Mouse (Mus musculus) lung, postnatal 36 days (tissue): Measurements from ENCODE around the gene Alg11.

Experiments used
- DNase-seq: peaks from one replicate; pipeline ENCODE4 v3.0.0; 2022; ENCODE audit warnings: mixed read lengths

Alg11 gene

DNA sequence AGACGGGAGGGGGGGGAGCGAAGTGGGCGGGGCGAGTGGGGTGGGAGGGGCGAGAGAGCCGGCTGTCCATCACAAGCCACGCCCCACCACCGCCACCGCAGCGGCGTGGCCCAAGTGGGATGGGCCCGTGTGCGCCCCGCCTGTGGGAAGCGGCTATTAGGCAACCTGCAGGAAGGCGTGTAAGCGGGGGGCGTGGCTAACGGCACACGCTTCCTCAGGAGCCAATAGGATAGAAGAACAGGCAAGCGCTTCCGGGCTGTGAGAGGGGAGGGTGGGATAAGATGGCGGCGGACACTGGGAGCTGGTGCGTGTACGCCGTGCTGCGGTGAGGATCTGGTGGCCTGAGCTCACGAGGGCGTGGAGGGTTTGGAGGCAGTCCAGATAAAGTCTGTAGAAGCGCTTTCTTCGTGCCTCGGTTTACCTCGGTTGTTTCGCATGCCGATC, at the start of gene Alg11:
Gene Alg11, plus strand, starts transcription at position 276 of the 444 bp plus-strand sequence.
- peak; percentile 98 for DNase-seq

DNA sequence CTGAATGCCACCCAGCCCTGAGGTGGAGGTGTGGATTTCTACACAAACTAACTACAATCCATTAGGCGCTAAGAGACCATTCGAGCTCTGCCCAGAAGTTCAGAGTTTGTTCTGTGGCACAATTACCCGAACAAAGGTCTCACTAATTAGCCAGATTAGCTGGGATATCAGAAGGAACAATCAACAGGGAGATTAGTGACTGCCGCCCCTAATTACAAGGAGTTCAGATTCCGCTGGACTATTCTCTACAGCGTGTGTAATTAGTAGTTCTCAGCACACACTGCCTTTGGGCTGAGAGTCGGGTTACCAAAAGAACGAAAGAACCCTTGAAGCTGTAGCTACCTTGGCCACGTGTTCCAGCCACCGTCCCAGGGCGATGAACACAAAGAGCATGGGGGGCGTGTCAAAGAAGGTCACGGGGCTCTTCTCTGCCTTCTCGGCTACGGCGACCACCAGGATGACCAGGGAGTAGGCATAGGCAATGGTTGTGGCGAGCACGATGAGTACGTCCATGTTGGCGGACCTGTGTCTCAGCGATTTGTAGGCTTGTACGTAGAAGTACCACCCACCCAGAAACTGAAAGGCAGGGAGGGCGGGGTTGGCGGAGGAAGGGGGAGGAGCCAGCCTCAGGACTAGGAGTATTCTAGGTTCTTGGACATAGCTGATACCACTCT, 47.4 kb upstream of the Alg11 start:
- DNase-seq, result no peak

DNA sequence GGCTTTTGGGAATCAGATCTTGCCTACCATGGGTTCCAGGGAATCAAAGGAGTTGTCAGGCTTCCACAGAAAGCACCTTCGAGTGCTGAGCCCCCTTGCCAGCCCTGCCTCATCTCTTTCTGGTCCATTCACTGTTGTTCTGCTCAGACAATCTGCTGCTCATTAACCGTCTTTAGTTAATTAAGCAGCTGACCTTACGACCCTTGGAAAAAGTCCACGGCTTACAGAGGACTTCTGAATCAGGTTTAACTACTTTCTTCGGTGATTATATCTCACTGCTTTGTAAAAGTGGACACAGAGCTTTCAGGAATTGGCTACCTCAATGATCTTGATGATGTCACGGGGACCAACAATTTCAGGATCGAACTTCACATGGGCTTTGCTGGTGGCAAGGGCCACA, 42.8 kb upstream of the Alg11 start:
- DNase-seq, result no peak

DNA sequence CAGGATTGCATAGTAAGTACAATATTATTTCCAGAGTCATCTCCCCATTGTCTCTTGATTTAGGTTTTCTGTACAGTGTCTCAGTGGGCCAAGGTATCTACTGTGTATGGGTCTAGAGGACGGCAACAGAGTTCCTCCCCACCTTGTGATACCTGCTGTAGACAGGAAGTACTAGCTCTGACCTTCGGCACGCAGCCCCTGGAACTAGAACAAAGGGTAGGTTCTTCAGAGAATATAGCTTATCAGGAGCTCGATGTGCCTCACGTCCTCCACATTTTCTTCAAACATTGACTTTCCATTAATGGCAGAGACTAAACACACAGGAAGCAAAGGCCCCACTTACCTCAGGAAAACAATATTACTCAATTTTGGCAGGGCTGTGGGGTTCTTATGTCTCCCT, 41.0 kb upstream of the Alg11 start:
- peak; percentile 46 for DNase-seq

DNA sequence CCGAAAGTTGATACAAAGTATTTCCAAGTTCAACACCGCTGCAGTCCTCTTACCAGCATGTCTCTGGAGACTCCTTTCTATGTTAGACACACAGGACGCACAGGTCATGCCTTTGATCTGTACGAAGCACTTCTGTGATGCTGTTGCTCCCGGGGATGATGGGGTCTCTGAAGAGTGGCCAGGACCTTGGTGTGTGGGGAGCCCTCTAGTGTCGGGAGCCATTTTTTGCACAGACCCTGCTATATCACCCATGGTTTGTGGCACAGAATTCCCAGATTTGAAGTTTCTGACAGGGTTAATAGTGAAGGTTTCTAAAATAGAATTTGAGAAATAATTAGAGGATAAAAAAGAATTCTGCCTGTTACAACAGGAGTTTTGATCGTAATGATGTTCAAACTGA, 38.3 kb upstream of the Alg11 start:
- no peak for DNase-seq

DNA sequence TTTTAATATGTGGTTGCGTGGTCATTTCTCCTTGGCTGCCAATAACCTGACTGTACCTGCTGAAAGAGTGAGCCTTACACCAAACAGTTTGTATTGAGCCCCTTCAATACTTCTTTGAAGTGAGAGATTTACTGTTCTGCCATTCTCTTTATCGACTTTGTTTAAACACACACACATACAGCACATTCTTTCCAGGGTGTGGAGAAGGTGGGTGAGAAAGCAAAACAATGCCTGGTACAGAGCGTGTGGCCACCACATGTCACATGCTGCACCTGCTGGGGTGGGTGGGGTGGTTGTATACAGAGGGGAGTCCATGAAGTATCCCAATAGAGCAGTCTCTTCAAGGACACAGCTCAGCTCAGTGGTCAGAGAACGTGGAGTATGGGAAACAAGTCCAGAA, 35.3 kb upstream of the Alg11 start:
- peak; percentile 53 for DNase-seq

DNA sequence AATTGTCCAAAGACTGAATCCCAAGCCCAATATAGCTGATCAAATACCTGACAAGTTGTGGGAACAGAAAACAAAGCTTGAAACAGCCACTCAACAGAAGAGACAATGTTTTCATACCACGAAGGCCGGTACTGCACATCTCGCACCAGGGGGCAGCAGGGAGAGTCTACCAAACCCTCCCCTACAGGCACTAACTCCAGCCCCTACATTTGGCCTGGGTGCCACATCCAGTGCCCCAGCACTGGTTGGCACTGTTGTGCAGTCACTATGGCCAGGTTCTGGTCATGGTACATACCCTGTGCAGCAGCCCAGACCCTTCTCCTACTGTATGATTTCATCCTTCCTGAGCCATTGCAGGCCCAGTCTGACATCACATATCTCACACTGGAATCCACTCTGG, 31.5 kb upstream of the Alg11 start:
- no peak for DNase-seq

DNA sequence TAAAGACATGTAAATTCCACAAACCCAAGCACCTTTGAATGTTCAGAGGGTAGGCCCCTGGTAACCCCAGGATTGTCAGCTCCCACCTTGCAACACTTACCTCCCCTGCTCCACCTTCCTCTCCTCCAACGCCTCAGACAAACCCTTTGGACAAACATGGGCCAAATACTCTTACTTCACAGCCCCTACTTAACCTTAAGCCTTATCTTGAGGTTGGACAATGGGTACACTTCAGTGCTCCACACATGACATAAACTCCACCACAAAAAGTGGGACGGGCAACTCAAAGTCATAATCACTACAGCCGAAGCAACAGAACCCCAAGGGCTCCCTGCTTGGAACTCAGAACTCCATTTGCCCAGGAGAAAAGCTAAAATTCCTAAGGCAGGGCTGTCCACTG, 29.5 kb upstream of the Alg11 start:
- peak; percentile 74 for DNase-seq

DNA sequence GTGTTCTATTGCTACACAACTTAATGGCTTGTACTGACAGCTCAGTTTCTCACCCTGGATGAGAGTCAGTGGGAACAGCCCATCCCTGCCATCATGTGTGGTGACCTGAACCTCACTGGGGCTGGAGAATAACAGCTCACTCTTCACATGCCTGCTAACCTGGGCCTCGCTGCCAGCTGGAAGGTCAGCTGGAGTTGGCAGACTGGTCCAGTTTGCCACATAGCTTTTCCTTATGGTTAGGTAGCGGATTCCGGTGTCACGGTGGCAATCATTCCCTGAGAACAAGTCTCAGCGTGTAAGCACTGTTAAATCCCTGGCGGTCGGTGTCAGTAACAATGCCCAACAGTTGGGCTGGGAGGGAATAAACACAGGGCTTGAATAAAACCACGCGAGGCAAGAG, 24.4 kb upstream of the Alg11 start:
- no peak for DNase-seq

DNA sequence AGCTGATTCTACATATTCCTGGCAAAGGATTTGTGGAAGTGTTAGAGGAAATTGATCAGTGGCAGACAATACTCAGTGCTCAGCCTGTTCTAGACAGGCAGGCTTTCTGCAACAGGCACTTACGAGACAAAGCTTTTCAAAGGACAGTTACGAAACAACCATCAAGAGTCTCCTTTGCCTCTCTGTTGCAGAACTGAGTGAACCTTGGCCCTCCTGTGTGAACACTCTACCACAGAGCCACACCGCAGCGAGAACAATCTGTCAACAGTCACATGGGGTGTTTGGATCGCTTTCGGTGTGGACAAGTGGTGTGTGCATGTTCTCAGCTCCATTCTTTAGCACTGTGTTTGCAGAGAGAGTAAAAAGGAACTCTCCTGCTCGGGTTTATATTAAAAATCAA, 23.5 kb upstream of the Alg11 start:
- peak; percentile 86 for DNase-seq

DNA sequence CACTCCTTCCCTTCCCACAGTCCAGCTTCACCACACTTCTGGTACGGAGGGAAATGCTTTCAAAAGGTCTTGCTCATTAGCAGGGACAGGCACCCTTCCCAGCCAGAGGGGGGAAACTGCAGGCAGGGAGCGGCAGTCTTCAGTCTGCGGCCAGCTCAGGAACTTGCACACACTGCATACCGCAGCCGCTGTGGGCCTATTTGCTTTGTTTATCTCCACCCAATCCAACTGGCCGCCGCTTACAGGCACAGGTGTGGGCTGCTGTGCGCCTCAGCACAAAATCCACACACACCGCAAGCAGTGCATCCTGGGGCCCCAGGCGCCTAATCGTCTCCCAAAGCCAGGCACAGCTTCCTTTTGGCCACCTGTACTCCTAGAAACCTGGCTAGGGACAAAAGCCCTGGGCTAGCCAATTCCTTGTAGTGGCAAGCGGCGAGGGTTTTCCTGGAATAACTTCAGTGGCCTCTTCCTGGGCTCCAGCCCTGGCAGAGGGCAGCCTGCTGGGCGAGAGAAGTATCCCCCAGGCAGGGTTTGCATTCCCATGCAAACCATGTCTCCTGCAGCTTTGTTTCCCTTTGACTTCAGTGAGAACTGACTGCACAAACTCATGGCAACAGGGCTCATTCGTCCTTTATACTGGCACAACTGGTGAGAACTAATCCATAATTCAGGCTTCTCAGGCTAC, 20.9 kb upstream of the Alg11 start:
- peak; percentile 74 for DNase-seq

DNA sequence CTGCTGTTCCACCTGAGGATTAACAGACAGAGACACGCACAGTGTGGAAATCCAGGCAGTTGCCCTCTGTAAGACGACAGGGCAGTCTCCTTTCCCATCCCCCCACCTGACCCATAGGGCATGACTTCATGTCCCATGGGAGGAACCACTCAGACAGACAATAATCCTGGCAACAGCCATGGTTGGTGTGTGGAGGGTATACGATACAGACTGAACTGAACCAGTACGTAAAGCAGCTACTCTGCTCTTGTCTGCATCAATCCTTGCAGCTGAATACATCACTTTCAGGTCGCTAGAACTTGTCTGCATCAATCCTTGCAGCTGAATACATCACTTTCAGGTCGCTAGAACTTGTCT, 20.4 kb upstream of the Alg11 start:
- DNase-seq, result no peak

DNA sequence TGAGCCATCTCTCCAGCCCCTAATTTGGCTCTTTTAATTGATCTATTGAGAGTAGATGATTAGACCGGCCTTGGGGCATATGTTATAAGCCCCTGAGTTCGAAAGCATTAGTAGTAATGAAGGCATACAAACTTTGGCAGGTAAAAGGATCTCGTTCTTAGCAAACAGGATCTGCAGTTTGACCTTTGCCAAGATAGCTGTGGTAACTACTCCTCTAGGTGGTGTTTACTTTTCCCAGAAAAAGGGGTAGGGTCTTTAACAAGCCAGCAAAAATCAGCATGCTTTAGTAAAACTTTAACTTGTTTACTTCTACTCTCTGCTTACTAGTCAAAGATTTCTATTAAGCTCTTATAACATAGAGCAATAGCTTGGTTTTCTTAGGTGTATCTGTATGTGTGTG, 18.0 kb upstream of the Alg11 start:
- no peak for DNase-seq

DNA sequence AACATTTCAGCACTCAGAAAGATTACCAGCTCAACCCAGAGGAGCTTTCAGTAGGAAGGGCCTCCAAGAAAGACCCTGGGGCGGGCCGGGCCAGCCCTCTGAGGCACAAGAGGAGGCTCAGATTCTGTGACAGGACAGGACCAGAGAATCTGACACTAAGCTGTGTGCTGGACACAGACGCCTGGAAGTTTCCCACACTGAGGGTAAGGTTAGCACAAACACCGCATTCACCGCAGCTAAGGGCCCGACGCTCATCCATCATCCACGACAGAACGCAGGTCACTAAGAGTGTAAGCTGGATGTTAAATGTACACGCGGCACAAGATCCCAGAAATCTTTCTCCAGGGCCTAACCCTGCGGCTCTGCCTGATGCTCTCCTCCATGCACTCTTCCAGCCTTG, 16.8 kb upstream of the Alg11 start:
- no peak for DNase-seq

DNA sequence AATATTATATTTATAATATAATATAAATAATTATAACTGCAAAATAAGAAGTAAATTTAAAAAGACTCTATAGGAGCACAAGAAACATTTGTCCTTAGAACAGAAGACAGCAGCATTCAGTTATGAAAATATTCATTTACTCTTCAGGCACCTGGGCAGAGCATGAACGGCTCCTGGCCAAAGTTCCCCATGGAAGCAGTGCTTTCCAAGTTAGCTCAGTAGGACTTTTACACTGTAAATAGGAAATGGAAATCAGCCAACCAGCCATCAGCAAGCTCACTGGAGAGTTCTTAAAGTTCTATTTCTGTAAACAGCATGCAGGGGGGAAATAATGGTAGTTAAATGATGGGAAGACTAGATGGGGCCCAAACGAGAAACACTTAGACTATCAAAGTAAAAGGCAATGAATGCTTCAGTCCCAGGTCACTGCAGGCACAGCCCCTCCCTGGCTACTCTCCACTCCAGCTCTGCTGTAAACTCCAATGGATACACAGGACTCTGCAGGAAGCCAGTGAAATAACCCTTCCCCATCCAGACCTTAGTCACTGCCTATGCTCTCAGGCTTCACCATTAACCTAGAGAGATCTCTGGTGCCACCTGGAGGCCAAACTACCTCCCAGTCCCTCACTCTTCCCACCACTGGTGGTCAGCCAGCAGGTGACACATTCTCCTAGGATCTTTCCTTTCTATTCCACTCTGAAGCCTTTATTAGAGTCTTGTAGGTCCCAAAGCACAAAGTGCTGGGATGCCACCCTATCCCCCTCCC, 12.6 kb upstream of the Alg11 start:
- peak; percentile 83 for DNase-seq

DNA sequence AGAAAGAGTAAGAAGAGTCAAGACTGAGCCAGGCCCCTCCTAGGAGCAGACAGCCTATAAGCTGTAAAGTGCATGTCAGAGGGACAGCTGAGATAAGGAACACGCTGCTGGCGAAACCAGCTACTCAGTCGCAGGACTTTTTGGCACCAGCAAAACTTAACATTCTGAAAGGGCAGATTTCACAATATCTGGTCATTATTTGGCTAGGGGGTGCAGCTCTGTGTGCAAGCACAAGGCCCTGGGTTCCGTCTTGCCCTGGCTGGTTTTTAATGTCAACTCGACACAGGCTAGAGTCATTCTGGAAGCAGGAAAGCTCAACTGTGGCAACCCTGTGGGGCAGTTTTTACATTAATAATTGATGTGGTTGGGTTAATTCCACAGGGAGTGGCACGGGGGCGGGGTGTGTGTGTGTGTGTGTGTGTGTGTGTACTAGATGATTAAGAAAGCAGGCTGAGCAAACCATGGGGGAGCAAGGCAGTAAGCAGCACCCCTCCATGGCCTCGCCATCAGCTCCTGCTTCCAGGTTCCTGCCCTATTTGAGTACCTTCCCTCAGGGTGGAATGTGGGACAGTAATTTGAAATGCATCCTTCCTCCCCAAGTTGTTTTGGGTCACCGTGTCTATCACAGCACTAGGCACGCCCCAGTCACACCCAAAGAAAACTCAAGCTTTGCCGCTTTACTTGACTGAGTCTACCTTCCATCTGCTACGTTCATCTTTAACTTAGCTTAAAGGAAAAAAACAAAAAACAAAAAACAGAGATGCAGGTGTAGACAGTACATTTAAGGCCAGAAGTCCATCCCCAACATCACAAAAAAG, 5.6 kb upstream of the Alg11 start:
- peak; percentile 51 for DNase-seq

DNA sequence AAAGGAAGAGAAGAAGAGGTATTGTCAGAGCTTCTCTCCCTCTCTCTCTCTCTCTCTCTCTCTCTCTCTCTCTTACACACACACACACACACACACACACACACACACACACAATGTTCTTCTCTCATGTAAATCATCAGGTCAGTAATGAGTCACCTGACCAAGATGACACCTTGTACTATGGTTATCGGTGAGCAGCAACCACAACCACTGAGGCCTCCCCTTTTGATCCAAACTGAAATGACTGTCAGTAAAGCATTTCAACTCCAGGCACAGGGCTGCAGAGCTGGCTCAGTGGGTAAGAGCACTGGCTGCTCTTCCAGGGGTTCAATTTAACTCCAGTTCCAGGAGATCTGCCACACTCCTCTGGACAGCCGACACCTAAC, 5.0 kb upstream of the Alg11 start:
- DNase-seq, result no peak

DNA sequence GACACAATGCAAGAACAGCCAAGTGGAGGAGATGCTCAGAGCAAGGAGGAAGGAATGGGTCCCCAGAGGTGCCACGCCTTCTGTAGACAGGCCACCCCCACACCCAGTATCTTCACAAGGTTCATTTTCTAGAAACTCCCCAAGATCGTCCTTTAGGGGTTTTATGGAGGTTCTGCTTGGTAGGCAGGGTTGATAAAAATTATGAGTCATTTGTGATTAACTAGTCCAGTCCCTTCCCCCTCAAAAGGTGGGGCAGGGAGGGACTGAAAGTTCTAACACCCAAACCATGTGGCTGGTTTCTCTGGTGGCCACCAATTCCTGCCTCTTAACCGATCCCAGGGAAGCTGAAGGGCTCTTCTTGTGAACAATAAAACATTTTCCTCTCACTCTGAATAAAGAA, 3.7 kb upstream of the Alg11 start:
- no peak for DNase-seq

DNA sequence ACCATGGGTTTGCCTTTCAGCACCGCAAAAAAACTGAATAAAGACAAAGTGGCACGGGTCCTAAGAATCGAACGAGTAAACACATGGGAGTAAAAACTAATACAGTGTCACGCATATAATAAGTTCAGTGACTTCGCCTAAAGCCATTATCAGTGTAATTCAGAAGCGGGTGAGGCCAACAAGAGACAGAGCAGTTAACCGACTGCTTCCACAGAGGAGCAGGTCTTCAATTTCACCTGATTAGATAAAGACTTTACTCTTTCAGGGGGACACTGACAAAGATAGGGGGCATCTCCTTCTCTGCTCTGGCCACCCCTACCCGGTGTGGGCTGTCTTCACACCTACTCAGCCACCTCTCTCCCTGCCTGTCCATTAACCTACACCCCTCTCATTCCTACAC, 2.2 kb upstream of the Alg11 start:
- no peak for DNase-seq

DNA sequence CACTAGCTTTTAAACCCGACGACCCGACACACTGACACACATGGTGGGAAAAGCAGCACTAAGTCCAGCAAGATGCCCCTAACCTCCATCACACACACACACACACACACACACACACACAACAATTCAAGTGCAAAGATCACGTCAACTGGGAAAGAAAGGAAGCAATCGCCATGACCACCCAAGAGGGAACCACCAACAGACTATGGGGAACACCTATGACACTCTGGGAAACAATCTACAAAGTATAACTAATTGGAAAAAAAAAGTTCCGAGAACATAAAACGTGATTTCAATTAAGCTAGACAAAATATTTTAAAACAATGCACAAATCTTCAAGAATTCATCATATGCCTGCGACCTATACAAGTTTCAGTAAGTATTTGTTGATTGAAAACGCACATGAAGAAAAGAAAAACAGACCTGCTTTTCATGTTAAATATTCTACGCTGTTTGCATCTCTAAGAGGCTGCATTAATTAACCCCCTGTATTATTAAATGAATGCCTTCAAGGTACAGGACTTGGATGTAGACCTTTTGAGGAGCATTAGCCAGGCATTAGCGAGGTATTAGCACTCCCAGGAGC, 1.3 kb upstream of the Alg11 start:
- DNase-seq, result no peak

DNA sequence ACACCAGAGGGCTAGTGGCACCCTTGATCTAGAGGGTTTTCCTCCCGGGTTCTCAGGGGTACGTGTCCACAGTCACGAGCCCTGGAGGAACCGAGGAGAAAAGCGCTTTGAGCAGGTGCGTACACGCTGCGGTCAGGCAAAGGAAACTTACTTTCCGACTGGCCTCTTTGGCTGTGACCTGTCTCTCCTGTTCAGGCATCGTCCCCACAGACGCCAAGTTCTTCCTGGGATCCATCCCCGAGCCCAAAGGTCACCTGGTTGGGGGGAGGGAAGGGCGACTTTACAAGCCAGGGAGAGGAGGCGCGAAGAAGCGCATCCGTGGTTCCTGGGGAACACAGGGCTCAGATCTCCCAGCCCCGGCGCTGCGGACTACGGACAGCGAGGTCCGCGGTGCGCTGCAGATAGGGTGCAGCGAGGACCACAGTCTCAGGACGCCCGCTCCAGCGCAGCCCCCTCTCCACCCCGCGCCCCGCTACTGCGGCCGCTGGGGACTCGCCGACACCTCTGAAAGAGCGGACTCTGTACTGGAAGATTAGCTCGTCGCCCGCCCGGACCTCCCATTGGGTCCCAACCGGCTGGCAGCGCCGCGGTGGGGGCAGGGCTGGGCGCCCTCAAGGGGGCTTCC, 588 bp upstream of the Alg11 start, which contains the start of gene Atp7b:
Gene Atp7b, minus strand, starts transcription at position 485 of the 625 bp plus-strand sequence.
- peak; percentile 30 for DNase-seq

DNA sequence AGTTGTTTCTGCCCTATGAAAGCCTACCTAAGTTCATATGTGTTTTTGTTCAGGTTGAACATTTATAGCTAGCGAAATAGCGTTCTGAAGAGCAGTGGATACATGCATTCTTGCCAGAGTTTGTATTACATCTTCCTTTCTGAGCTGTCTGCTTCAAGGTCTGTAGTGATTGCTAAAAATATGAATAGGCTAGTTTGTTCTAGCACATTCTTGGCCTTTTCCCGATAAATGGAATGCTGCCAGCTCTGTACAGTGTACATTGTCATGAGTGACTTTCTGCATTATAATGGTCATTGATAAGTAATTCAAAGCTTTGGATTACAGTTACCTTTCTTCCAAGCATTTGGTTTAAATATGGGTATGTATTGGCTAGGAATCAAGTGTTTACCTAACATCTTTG, 605 bp downstream of the Alg11 start:
- DNase-seq, result no peak
